Mouse (Mus musculus) testis, adult 2 months (tissue): Measurements from ENCODE around the gene Nbea.

Source experiments
- CTCF ChIP-seq: fragments of 200-500 bp; IDR thresholded peaks from 2 replicates; pipeline ENCODE4 v1.5.1; 2012; ENCODE audit warnings: low read depth, mild to moderate bottlenecking, inconsistent platforms, low read length, moderate library complexity; ENCODE audit not compliant: control insufficient read depth, insufficient read depth, insufficient replicate concordance
- POLR2A ChIP-seq: fragments of 200-500 bp; IDR thresholded peaks from 2 replicates; pipeline ENCODE4 v1.6.1; 2012; ENCODE audit warnings: low read depth, mild to moderate bottlenecking, inconsistent platforms, low read length, moderate library complexity; ENCODE audit not compliant: control insufficient read depth

GRCm38 (mm10) chr3:55593312-55593711 lies 590.2 kb downstream of the Nbea start:
- TF ChIP-seq CTCF (no peak), POLR2A (no peak)
